Mouse (Mus musculus) ZHBTc4 (cell line): ENCODE results near the gene Lrrc74a.

Source experiments
- DNase-seq: peaks from one replicate; pipeline ENCODE4 v3.0.0-alpha.2; 2011; ENCODE audit warnings: low read depth, low spot score

The Lrrc74a gene

DNA sequence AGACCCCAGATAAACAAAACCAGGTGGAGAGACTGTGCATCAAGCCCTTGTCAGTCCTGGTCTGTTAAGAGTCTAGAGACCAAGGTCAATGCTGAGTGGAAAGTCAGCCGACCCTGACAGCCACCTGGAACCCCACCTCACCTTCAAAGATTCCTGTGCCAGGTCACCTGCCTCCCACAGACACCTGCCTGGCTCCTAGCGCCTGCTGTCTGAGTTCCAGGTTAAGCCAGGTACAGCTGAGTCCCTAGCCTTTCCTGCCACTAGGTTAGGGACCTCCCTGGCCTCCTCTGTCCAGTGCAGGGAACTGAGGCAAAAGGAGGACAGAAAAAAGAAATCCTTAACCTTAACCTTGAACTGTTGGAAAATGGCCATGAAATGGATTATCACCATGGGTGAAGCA lies 70.7 kb downstream of the Lrrc74a start:
- no peak for DNase-seq

DNA sequence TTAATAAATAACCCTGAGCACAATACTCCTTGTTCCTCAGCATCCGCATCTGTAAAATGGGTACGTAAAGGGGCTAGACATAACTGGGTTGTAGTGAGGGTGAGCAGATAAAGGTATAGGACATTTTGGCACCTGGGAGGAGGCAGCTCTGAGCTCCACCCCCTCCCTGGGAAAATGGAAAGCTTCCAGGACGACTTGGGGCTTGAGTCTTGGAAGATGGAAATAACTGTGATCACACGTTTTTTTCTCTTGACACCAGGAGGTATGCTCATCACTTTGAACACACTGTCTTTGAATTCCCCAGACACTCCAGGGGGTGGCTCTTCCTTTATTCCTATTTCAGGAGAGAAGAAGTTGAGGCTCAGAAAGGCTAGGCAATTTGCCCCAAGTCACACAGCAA lies 71.1 kb downstream of the Lrrc74a start:
- DNase-seq = no peak

- peak; percentile 72 for DNase-seq
These were observed 72.1 kb downstream of the Lrrc74a start for GRCm38 (mm10) chr12:86806031-86806922.

DNA sequence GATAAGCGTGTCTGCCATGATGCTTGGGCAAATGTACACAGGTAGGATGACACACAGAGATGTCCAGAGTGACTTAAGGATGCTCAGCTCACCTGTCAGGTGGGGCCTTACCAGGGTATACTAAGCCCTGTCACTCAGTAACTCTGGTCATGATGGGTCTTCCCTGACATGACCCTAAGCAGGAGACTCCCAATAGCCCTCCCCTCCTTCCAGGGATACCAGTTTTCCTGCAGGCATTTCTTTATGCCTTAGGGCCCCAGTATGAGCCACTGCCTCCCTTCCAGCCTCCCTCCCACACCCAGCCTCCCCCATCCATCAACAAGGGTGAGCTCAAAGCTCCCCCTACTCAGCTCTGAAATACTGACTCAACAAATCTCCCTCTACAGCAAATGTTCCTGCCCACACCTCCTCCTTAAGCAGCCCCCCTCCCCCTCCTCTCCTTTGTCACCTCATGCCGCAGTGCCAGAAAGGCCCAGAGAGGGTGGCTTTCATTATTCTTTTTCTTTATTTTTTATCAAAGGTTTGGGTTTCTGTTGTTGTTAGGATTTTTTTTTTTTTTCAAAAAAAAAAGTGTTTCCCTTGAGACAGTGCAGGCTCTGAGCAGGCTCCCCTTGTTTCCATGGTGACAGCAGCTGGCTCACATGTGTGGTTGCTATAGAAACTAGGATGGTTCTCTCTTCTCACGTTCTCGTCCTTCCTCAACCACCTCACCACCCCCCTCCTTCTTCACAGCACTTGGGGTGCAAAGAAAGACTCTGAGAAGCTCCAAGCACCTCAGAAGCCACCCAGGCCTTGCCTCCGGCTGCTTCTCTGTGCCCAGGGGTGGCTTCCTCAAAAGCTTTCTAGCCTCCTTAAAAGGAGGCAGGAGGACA lies 73.0 kb downstream of the Lrrc74a start:
- DNase-seq = peak; percentile 64

DNA sequence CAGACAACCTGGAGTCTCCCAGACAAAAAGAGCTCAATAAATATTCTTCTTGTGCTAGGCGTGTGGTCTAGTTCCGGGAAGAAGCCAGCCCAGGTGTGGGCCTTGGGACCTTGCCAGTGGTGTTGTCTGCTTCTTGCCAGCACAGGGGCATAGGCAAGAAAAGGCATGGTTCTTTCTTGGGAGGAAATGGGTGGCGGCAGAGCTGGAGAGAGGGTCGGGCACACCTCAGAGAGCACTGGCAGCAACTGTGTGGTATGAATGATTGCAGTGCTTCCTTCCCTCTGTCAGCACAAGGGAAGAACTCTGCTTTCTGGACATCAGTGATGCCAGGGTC lies 73.6 kb downstream of the Lrrc74a start:
- DNase-seq = no peak

DNA sequence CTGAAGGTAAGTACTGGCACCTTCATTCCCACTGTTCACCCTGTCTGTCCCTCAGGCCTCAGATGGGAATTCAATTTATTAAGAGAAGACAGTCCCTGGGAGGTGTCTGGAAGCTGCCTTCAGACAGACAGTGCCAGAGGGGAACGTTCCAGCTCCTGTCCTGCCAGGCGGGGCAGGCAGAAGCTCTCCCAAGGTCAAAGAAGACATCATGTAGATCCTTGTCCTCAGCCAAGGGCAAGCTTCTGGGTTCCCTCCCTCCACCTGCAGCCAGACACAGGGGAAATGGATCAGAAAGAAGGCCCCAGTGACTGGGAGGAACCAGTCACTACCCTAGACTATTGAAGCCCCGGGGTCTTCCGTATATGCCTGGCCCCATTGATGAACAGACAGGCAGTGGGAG lies 74.7 kb downstream of the Lrrc74a start:
- peak; percentile 66 for DNase-seq

DNA sequence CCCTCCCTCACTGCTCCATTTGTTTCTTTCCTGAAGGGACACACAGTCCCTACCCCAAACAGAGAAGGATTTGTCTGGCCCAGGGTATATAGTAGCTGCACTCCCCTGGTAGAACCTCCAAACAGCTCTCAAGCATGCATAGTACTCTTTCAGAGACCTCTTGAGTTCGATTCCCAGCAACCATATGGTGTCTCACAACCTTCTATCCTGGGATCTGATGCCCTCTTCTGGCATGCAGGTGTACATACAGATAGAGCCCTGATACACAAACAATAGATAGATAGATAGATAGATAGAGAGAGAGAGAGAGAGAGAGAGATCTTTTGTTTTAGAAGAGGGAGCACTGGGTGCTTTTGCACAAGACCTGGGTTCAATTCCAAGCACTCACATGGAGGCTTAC lies 75.9 kb downstream of the Lrrc74a start:
- no peak for DNase-seq

DNA sequence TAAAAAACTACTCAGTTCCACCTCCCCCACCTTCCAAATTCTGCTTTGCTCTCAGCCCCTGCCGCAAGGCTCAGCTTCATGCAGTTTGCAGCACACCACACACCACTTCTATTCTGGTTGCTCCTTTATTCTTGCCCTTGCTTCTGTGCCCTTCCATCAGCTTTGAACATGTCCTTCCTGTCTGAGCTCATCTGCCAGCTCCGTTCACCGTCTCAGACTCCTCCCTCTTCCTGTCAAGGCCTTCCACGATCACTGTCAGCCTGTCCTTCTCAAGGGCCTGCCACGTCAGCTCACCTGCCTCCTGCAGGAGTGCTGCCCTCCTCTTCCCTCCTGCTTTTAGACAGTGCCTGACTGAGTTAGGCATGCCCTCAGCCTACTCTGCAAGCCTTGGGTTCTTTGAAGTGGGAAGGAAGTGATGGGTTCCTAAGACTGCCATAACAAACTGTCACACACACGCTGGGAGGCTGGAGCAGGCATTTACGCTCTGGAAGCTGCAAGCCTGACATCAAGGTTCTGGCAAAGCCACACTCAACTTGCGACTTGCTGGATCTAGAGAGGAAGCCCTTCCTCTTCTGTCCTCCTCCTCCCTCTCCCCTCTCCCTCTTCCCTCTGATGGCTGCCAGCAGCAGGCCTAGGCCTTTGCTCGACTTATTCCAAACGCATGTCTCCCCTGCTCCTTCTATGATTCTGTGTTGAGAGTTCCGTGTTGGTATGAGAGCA lies 76.7 kb downstream of the Lrrc74a start:
- DNase-seq = peak; percentile 62

DNA sequence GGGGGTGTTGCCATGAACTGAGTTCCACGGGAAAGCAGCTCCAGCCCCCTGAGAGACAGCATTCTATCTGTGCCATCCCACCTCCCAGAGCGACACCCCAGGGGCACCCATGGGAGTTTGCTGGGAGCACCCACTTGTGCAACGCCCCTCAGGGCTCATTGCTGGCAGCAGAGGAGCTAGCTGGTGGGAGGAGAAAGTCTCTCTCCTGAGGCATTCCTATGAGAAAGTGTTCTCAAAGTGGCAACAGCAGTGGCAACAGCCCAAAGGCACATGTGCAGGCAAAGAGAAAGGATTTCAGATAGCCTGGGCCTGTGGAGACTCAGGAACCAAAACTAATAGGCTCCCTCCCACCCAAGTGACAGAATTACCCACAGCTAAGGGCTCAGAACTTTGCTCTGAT lies 78.6 kb downstream of the Lrrc74a start:
- DNase-seq = no peak
